Mouse (Mus musculus) gastrocnemius, adult 8-10 months (tissue): ENCODE results near the gene 9130213A22Rik. TPM values are rescaled to one million over a fixed set of nuclear protein-coding genes. Genes with fewer than 3 reads are reported as not detected.
"Not testable (repeated sequence)": the region's sequence is repeated elsewhere in the genome, so short reads cannot be mapped to it uniquely, and the experiment has no call there.

Experiments
- DNase-seq, 2 experiments: peaks; one replicate each; pipeline ENCODE4 v3.0.0; 2022; ENCODE audit warnings: low spot score in 2 of 2
- total RNA-seq, 4 experiments: library from RNA; stranded (reverse); gene quantifications; 2 replicates each; pipeline ENCODE4 v1.2.4; 2022

9130213A22Rik gene
- total RNA-seq, 4 experiments from 2014 or later, result 0.18 TPM; not detected in 3

DNA sequence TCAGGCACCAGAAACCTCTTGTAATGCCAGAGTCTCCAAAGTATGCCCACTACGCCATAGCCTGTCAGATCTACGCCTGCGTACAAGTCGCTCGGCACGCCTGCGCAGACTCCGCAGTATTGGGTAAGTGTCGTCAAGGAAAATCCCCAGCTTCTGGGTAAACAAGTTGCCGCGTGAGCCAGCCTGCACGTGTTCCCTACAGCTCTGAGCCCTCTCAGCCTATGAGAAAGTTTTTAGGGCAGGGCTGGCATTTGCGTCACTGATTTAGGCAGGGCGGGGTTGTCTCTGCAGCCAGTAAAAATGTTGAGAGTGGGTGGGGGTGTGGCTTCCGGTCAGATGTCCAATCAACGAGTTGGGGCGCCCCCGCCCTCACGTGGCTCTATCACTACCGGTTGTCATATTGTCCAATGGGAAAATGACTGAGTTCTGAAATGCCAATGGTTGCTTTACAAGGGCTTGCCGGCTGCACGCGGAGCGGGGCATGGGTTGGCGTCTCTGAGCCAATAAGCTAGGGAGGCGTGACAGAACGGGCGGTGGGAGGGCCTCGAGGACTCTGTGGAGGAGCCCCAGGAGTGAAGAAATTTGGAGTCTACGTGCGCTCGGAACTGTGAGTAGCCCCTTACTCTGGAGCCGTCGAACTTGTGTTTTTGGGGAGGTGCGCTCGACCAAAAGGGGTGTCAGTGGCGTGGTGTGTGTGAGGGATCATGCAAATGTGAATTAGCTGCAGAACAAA lies 27.5 kb downstream of the 9130213A22Rik start, which contains the start of gene Per1:
TSS of gene Per1 (plus strand) at position 521 of the 733 bp plus-strand sequence.
- peak; percentile 100 for DNase-seq

DNA sequence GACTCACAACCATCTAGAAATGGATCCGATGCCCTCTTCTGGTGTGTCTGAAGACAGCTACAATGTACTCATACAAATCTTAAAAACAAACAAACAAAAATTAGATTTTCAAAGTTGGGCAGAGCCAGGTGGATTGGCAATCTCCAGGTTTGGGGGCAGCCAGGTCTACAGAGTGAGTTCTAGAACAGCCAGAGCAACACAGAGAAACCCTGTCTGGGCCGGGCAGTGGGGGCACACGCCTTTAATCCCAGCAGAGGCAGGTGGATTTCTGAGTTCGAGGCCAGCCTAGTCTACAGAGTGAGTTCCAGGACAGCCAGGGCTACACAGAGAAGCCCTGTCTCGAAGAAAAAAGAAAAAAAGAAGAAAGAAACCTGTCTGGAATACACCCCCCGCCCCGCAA lies 28.5 kb downstream of the 9130213A22Rik start:
- not testable (repeated sequence) for DNase-seq

DNA sequence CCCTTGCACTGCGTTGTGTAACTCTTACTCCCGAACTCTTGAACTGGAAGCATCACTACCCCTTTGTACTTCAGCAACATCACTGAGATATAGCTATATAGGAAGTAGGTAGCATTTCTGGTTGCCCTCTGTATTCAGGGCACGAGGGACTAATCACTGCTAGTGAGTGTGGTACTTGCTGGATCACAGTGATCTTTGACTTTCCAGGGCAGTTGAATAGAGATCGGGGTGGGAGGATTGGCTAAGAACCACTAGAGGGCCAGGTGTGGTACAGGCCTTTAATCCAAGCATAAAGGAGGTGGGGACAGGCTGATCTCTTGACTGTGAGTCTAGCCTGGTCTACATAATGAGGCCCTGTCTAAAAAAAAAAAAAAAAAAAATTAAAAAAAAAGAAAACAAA lies 29.5 kb downstream of the 9130213A22Rik start:
- no peak for DNase-seq

DNA sequence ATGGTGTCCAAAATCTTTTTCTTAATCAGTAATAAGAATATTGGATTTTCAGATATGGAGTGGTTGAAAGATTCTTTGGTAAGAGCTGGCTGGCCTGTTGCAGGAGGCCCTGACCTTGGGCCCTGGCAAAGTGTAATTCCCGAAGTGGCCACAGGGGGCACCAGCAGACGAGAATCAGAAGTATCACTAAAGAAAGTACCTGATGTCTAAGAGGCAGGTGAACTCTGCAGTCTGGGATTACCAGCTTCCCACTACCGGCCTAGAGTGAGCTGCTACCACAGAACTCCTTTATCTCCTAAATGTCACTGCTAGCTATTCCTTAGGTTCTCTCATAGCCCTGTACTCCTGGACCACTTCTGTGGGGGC lies 30.0 kb downstream of the 9130213A22Rik start:
- peak; percentile 86 for DNase-seq

DNA sequence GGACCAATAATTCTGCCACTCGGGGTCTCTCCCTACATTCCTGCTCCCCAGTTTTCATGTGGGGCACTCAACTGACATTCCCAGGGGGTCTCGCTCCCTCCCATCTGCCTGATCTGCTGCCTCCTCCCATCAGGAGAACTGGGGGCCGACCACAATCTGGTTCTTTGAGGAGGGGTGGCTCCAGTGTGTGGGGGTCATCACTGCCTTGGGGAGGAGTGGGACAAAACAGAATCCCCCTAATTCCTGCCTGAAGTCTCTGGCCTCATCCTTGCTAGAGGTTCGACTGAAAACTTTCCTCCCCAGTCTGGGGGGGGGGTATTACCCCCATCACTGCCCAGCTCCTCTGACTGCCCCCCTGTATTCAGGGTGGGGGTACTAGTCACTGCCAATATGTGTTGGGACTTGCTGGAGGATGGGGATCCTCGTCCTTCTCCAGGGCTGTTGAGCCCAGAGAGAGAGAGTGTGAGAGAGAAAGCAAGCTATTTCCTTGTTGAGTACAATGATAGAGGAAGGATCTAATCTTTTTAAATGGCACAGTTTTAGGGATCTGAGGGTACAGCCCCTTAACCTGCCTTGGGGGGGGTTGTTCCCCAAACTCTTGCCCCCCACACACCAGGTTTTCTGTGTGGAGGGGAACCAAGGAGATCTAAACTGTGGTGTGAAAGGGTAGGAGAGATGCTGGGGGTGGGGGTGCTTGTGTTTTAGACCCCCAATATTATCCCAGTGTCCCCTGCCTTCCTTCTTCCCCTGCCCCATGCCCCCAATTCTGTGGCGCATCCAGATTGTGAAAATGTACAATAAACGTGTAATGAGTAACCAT lies 30.6 kb downstream of the 9130213A22Rik start:
- no peak for DNase-seq

DNA sequence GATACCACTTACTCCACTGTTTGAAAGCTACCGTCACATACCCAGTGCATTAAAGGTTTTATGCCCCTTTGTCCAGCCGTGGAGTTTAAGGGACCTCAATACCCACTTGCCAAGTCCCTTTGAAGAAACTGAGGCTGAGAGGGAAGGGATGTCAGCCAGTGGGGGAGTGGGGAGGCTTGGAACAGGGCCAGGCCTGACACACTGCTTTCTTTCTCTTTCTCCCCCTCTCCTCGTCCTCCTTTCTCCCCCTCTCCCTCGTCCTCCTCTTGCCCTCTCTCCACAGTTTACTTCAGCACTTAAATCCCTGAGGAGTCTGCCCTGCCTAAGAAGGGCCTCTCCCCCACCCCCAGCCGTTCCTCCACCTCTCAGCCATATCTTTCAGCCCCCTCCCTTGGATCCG lies 32.0 kb downstream of the 9130213A22Rik start:
- DNase-seq, result no peak

DNA sequence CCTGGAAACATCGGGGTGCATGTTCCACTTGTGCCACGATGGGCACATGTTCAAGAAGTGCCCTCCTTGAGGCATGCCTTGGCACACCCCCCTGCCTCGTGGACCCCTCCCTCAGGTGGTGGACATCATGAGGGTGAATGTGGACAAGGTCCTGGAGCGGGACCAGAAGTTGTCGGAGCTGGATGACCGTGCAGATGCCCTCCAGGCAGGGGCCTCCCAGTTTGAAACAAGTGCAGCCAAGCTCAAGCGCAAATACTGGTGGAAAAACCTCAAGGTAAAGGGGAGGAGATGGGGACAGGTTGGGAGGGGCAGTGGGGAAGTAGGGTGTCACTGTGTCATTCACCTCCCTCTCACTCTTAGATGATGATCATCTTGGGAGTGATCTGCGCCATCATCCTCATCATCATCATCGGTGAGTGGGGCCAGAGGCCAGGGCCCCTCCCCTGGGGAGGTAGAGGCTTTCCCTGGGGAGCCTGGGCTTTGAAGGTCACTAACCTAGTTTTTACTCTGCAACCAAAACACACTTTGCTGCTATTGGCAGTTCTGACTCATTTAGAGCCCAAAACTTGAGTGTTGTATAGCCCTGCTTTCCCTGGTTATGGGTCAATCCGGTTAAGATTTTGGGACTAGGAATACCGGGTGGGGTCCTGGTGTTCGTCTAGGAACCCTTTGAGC lies 32.6 kb downstream of the 9130213A22Rik start:
- no peak for DNase-seq

DNA sequence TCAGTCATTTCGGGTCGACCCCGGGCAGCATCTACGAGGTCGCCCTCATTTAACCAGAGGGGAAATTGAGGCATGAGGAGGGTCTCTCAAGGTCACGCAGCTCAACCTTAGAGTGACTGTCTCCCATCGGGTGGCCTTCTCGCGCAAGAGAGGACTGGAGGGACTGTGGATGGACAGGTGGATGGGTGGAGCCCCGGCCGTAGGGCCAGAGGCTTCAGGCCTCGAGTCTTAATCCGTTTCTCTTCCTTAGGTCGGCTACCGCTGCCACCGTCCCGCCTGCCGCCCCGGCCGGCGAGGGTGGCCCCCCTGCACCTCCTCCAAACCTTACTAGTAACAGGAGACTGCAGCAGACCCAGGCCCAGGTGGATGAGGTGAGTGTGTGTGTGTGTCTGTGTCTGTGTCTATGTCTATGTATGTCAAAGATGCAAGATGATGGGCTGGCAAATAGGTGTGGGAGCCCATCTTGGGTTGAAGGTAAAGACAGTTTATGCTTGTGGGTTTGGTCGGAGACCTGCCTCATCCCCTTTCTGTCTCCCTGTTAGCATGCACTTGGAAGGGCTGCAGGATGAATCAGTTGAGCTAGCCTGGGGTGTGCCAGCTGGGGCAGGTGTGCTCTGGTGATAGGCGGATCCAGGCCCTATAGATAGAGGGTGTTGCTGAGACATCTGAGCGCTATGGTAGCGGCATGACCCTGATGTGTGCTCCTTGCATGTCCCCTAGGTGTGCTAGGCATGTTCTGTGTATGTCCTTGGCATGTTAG lies 33.4 kb downstream of the 9130213A22Rik start:
- DNase-seq, result no peak

DNA sequence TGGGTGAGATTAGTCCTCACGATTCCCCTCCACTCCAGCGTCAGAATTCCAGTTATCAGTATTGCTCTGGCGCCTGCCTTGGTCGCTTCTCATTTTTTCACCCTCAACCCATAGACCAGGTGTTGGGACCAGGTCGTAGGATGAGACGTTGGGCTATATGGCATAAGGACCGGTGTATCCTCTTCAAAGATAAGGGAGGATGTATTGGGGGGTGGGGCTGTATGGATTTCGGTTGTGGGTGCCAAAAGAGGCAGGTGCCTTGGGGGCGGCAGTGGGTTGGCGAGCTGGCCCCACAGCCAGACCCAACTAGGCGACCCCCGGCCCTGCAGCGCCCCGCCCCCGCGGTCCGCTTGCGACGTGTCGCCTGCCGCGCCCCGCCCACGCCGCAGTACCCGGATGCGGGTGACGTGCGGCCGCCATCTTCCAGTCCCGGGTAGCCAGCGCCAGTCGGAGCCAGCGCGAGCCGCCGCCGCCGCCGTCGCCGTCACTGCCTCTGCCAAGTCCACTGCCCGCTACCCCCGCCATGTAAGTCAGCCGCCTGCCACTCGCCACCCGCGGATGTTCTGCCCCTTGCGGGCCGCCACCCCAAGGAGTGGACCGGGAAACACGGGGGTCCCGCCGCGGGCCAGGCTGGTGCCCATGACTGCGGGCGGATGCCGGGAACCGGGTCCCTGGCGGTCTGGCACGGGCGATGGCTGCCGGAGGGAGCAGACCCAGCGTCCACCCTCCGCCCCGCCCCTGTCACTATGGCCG lies 34.1 kb downstream of the 9130213A22Rik start, which contains the start of gene Vamp2:
TSS of gene Vamp2 (plus strand) at position 388 of the 753 bp plus-strand sequence.
- DNase-seq, result peak; percentile 83 to 89

DNA sequence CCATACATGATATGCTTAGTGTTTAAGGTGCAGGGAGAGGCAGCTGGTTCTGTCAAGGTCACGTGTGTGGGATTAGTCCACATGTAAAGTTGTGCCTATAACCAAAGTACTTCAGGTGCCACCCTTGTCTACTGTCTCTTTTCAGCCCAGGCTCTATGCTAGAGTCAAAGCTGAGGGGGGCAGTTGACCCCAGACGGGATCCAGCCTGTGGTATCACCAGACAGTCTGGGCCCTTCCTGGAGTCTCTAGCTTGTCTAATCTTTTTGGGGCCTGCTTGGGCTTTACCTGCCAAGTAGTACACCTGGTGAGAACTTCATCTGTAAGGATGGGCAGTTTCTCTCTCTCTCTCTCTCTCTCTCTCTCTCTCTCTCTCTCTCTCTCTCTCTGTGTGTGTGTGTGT lies 34.8 kb downstream of the 9130213A22Rik start:
- DNase-seq, result no peak

DNA sequence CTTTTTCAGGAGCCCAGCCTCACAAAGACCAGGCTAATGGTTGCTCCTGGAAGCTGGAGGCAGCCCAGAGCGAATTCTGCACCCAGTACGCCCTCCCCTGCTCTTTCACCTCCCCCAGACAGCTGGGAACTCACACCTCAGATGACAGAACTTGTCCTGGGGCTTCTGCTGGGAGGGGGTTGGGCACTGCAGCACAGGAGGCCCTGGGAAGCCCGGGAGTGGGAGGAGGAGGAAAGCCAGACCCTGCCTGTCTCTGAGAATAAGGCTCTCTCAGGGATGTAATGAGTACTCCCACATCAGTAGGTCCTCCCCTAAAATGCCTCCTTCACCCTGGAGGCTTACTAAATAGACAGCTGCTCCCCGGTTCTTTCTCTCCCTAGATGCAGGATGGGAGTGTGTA lies 35.3 kb downstream of the 9130213A22Rik start:
- DNase-seq, result no peak

DNA sequence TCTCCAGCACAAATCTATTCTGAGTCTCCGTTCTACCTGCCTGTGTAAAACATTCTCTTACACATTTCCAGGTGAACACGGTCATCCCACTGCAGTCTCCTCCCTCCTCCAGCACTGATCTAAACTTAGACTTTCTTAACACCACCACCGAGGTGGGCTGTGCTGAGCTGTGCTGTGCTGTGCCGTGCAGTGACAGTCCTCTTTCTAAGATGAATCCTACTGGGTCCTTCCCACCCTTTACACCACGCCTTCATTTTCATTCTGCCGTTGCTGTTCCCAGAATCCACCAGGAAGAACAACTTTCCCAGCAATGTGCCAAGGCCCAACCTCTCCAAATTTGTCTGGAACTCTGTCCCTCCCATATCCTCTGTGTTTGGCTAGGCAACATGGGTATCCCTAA lies 36.0 kb downstream of the 9130213A22Rik start:
- no peak for DNase-seq

DNA sequence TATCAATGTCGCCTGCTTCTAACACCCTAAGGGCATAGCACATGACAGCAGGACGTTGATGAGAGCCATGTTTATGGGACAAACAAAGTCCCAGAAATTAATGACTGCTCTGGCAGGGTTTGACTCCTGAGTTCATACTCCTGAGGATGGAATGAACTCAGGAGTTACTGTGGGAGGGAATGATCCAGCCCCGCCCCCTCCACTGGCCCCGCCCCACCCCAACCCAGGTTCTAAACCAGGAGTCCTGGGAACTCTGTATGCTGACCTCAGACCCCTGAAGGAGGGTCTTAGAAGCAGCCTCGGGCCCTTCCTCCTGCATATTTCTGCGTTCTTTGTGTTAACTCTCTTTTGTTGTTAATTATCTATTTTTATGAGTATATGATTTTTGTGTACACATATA lies 36.8 kb downstream of the 9130213A22Rik start:
- no peak for DNase-seq

DNA sequence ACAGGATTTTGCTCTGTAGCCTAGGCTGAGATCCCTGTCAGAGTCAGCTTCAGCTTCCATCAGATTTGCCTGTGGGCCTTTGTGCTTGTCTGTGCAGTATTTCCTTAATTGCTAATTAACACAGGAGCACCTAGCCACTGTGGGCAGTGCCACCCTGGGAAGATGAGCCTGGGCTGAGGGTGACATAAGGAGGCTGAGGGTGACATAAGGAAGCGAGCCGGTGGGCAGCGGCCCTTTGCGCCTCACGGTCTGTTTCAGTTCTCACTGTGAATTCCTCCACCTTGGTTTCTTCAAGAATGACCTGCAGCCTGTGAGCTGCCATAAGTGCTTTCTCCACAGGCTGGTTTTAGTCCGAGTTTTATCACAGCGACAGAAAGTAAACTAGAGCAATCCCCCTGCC lies 40.8 kb downstream of the 9130213A22Rik start:
- DNase-seq, result no peak

DNA sequence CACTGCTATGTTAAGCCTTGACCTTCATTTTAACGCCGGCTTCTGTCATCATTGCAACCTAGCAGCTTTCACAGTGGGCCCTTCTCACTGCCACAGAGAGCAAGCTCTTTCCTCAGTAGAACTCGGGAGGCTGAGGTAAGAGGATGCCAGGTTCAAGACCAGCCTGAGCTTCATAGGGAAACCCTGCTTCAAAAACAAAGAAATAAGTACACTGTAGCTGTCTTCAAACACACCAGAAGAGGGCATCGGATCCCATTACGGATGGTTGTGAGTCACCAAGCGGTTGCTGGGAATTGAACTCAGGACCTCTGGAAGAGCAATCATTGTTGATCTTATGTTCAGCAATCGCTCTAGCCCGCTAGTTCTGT lies 41.5 kb downstream of the 9130213A22Rik start:
- no peak for DNase-seq

DNA sequence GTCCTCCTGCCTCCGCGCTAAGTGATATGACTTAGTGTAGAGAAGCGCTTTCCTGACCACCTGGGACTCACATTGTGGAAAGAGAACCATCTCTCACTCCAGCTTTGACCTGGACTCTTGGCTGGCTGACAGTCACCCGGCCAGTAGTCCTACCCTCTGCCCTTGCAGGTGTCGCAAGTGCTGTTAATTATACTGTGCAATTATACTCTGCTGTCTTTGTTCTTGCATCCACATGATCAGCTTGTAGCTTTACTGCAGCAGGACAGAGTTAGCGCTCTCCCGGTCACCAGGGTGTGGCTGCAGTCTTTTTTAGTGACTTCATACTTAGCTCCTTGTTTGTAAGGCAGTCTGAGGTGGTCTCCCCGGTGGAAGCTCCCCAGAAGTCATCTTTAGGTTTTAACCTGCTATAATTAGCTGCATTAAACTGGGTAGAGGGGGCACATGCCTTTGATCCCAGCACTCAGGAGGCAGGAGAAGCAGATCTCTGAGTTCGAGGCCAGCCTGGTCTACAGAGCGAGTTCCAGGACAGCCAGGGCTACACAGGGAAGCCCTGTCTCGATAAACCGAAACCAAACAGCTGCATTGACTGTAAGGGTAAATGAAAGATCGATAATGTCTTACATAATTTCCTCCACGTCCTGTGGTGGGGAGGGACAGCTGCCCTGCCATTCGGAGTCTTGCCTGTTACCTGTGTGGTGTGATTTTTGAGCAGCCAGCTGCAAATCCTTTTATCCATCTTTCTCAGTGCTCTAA lies 42.1 kb downstream of the 9130213A22Rik start:
- no peak for DNase-seq

DNA sequence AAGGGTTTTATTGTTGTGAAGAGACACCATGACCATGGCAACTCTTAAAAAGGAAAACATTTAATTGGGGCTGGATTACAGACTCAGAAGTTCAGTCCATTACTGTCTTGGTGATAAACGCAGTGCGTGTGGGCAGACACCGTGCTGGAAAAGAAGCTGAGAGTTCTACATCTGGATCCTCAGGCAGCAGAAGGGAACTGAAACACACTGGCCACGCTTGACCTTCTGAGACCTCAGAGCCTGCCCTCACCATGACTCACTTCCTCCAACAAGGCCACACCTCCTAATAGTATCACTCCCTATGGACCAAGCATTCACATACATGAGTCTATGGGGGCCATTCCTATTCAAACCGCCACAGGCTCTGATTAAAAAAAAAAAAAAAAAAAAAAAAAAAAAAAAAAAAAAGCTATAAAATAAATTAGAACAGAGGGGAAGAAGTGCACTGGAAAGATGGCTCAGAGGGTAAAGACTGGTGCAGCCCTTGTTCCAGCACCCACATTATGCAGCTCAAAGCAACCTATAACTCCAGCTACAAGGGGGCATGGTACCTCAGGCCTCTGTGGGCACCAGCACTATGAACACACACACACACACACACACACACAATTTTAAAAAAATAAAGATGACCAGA lies 43.5 kb downstream of the 9130213A22Rik start:
- DNase-seq, result no peak

DNA sequence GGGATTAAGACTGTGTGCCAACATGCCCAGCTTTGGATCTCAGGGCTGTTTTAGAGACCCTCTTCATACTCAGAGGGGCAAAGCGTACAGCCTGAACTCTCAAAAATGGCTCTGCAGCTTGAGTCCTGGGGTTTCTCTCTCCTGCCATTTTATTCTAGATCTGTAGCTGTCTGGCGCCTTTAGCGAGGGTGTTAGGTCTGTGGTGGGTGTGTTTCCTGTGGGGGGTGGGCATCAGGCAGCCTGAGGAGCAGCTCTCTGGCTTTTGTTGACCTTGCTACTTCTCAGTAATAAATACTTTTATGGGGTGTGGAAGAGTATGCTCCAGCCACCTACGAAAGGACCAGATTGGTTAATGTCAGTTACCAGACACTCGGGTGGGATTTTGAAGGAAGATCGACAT lies 44.3 kb downstream of the 9130213A22Rik start:
- DNase-seq, result no peak

DNA sequence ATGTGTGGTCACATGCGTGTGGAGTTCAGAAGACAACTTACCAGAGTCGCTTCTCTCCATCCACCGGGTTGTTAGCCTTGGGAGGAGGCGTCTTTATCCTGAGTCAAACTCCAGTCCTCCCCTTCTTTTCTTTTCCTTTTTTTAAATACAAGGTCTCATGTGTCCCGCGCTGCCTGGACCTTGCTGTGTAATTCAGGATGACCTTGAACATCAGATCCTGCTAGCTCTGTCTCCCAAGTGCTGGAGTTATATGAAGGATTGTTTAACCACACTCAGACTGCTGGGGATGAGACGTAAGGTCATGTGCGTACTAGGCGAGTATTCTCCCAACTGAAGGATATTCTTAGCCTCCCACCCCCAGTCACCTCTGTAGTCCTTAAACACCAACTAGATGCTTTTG lies 45.1 kb downstream of the 9130213A22Rik start:
- no peak for DNase-seq
